Mouse (Mus musculus) E14TG2a.4 (cell line): Measurements from ENCODE around the gene Cnot11.

ENCODE experiments used
- CTCF ChIP-seq: conservative IDR thresholded peaks from 2 replicates; pipeline ENCODE4 v1.5.1; 2014; ENCODE audit warnings: low read length
- NANOG ChIP-seq: IDR thresholded peaks from 2 replicates; pipeline ENCODE4 v1.6.1; 2014; ENCODE audit warnings: borderline replicate concordance, low read length, mixed read lengths
- POU5F1 ChIP-seq: IDR thresholded peaks from 2 replicates; pipeline ENCODE4 v1.6.1; 2014; ENCODE audit warnings: low read length, borderline replicate concordance

GRCm38 (mm10) chr1:39583173-39583572 lies 48.4 kb downstream of the Cnot11 start:
- TF ChIP-seq CTCF (no peak), POU5F1 (no peak), NANOG (no peak)
